Mouse (Mus musculus) adipocyte (in vitro differentiated cells): ENCODE results near the gene 4921504E06Rik.

Experiments
- DNase-seq: peaks from one replicate; pipeline ENCODE4 v3.0.0-alpha.2; 2016; ENCODE audit warnings: low spot score

4921504E06Rik gene

GRCm38 (mm10) chr2:19505744-19506143 lies 48.0 kb downstream of the 4921504E06Rik start:
- no peak for DNase-seq

- no peak for DNase-seq
Observed at GRCm38 (mm10) chr2:19490262-19490661, 63.5 kb downstream of the 4921504E06Rik start.

- no peak for DNase-seq
Observed at GRCm38 (mm10) chr2:19461940-19462339, 91.8 kb downstream of the 4921504E06Rik start.

GRCm38 (mm10) chr2:19458785-19459184 lies 94.9 kb downstream of the 4921504E06Rik start:
- no peak for DNase-seq

GRCm38 (mm10) chr2:19455857-19456482 lies 97.7 kb downstream of the 4921504E06Rik start:
- DNase-seq, result peak; percentile 3

GRCm38 (mm10) chr2:19455228-19455627 lies 98.5 kb downstream of the 4921504E06Rik start:
- DNase-seq, result no peak

GRCm38 (mm10) chr2:19452531-19453055 lies 101.1 kb downstream of the 4921504E06Rik start:
- no peak for DNase-seq

- DNase-seq, result no peak
Observed at GRCm38 (mm10) chr2:19449308-19449707, 104.4 kb downstream of the 4921504E06Rik start.

GRCm38 (mm10) chr2:19448042-19448700 lies 105.5 kb downstream of the 4921504E06Rik start:
- no peak for DNase-seq

GRCm38 (mm10) chr2:19446746-19447145 lies 107.0 kb downstream of the 4921504E06Rik start:
- DNase-seq, result no peak

GRCm38 (mm10) chr2:19445871-19446501 lies 107.7 kb downstream of the 4921504E06Rik start:
- no peak for DNase-seq

- DNase-seq, result no peak
Observed at GRCm38 (mm10) chr2:19444931-19445831, 108.5 kb downstream of the 4921504E06Rik start, which contains the start of gene Ptf1a. Gene Ptf1a (plus strand): TSS chr2:19445663.

GRCm38 (mm10) chr2:19444346-19444745 lies 109.4 kb downstream of the 4921504E06Rik start:
- no peak for DNase-seq

- DNase-seq, result no peak
Observed at GRCm38 (mm10) chr2:19431614-19432323, 121.9 kb downstream of the 4921504E06Rik start.

- no peak for DNase-seq
Observed at GRCm38 (mm10) chr2:19431186-19431585, 122.5 kb downstream of the 4921504E06Rik start.

GRCm38 (mm10) chr2:19430746-19431145 lies 123.0 kb downstream of the 4921504E06Rik start:
- no peak for DNase-seq

- no peak for DNase-seq
Observed at GRCm38 (mm10) chr2:19429691-19430690, 123.7 kb downstream of the 4921504E06Rik start.

GRCm38 (mm10) chr2:19429031-19429430 lies 124.7 kb downstream of the 4921504E06Rik start:
- peak; percentile 8 for DNase-seq

- DNase-seq, result no peak
Observed at GRCm38 (mm10) chr2:19423086-19423485, 130.6 kb downstream of the 4921504E06Rik start.

- no peak for DNase-seq
Observed at GRCm38 (mm10) chr2:19422226-19422625, 131.5 kb downstream of the 4921504E06Rik start.
